Mouse (Mus musculus): ENCODE measurements at regions not wholly inside any gene's neighbourhood (a gene's known extent, or its start where the extent isn't known, plus 50 kb on each side); places are given as distances from the start of the nearest gene placed in this dataset.

DNA sequence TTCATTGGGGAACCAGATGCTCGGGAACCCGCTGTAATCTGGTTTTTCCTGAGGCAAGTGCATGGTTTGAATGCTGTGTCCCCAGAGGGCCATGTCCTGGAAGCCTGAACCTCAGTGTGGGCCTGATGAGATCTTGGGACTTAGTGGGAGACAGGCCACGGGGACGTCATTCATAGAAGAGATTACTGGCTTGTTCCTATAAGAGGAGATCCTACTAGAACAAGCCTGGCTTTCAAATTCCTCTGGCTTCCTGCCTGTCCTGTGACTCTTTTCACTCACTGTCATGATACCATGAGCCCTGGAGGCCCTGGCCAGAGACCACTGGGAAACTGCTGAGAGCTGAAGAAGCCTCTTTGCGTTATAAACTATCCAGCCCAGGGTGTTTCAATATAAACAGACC is 113.1 kb upstream of the Med13l start:
- TF ChIP-seq TAL1 (IDR thresholded peaks at IDR 0.05; ENCODE audit: low read length) (no peak), GATA1 (IDR thresholded peaks at IDR 0.05; ENCODE audit: low read length) (no peak)

All from erythroblast, embryonic 14.5 days (primary cell).